Mouse (Mus musculus) CD4-positive, CD25-positive, alpha-beta regulatory T cell, adult 4 months (primary cell): ENCODE data around the gene Limd2. TPM values are rescaled to one million over a fixed set of nuclear protein-coding genes. Genes with fewer than 3 reads are reported as not detected.
A peak's percentile ranks its signal among the peaks of the same experiment; 100 is the strongest.

Source experiments
- ATAC-seq: one replicate; pipeline ENCODE4 v1.8.0; 2017
- polyA plus RNA-seq, 2 experiments: library from polyadenylated mRNA; unstranded; fragments of 100-300 nt; shearing (Covaris generic); gene quantifications; one replicate each; pipeline ENCODE4 v1.2.1; 2017

Limd2 gene
- polyA plus RNA-seq, 2 experiments from 2014 or later, result 597 to 715 TPM

GRCm38 (mm10) chr11:106124784-106125183 is 35.9 kb downstream of the Limd2 start:
- no peak for ATAC-seq

GRCm38 (mm10) chr11:106122736-106123135 is 37.9 kb downstream of the Limd2 start:
- peak; percentile 79 for ATAC-seq

GRCm38 (mm10) chr11:106122221-106122620 is 38.4 kb downstream of the Limd2 start:
- peak; percentile 27 for ATAC-seq

- no peak for ATAC-seq
Observed at GRCm38 (mm10) chr11:106111688-106112087, 49.0 kb downstream of the Limd2 start.

Other genes starting within 250 kb of the Limd2 start
- 1 to 10 TPM in 1 of 2 experiments, under 1 TPM in 1; 0.48 to 1.7 TPM for gene Cyb561, start 207.5 kb downstream of the Limd2 start, polyA plus RNA-seq
- not detected for gene Ace, start 192.9 kb downstream of the Limd2 start, polyA plus RNA-seq
- gene Ace3, start 166.2 kb downstream of the Limd2 start, polyA plus RNA-seq, result not detected
- gene Kcnh6, start 152.7 kb downstream of the Limd2 start, polyA plus RNA-seq, result under 1 TPM in 1 of 2 experiments, not detected in 1; 0.18 TPM
- gene Dcaf7, start 124.0 kb downstream of the Limd2 start, polyA plus RNA-seq, result 10 to 100 TPM; 23.9 to 26.4 TPM
- gene Taco1, start 94.8 kb downstream of the Limd2 start, polyA plus RNA-seq, result 10 to 100 TPM in 1 of 2 experiments, 1 to 10 TPM in 1; 7.4 to 18.0 TPM
- gene Map3k3, start 76.2 kb downstream of the Limd2 start, polyA plus RNA-seq, result 10 to 100 TPM; 30.1 to 37.1 TPM
- gene Gm10840, start within 50 bp of the Limd2 start, polyA plus RNA-seq, result not detected
- gene Strada, start 41.3 kb upstream of the Limd2 start, polyA plus RNA-seq, result 10 to 100 TPM; 34.5 to 40.0 TPM
- gene Ccdc47, start 55.5 kb upstream of the Limd2 start, polyA plus RNA-seq, result 10 to 100 TPM; 92.6 to 96.6 TPM
- gene Ddx42, start 56.1 kb upstream of the Limd2 start, polyA plus RNA-seq, result 100 to 1,000 TPM in 1 of 2 experiments, 10 to 100 TPM in 1; 84.7 to 135 TPM
- 10 to 100 TPM; 52.9 to 85.8 TPM for gene Ftsj3, start 95.2 kb upstream of the Limd2 start, polyA plus RNA-seq
- 100 to 1,000 TPM; 161 to 197 TPM for gene Psmc5, start 95.3 kb upstream of the Limd2 start, polyA plus RNA-seq
- 10 to 100 TPM; 12.3 to 23.7 TPM for gene Smarcd2, start 112.1 kb upstream of the Limd2 start, polyA plus RNA-seq
- under 1 TPM; 0.39 TPM for gene Tcam1, start 115.8 kb upstream of the Limd2 start, polyA plus RNA-seq
- gene Gh, start 141.0 kb upstream of the Limd2 start, polyA plus RNA-seq, result not detected
- gene Cd79b, start 153.9 kb upstream of the Limd2 start, polyA plus RNA-seq, result 10 to 100 TPM; 44.8 to 77.1 TPM
- under 1 TPM in 1 of 2 experiments, not detected in 1; 0.14 TPM for gene Scn4a, start 192.4 kb upstream of the Limd2 start, polyA plus RNA-seq
- gene Prr29, start 204.6 kb upstream of the Limd2 start, polyA plus RNA-seq, result under 1 TPM in 1 of 2 experiments, not detected in 1; 0.43 TPM
- 100 to 1,000 TPM; 132 to 138 TPM for gene Icam2, start 227.2 kb upstream of the Limd2 start, polyA plus RNA-seq